Mouse (Mus musculus) left cerebral cortex, postnatal 36 days (tissue): ENCODE data around the gene Mrpl53. TPM values are rescaled to one million over a fixed set of nuclear protein-coding genes. Genes with fewer than 3 reads are reported as not detected.
"Not testable (repeated sequence)": the region's sequence is repeated elsewhere in the genome, so short reads cannot be mapped to it uniquely, and the experiment has no call there.

Experiments
- DNase-seq, 2 experiments: peaks; one replicate each; pipeline ENCODE4 v3.0.0; 2021 to 2022; ENCODE audit warnings: low spot score in 2 of 2, mixed read lengths in 1 of 2
- intact Hi-C: fragments of 180-260 bp; cut with DNase I; formaldehyde crosslinking; loops from one replicate; pipeline ENCODE4 v1.15.1; 2025
- microRNA-seq: library from miRNA; unstranded; fragments of <30 nt; microRNA quantifications from one replicate; pipeline ENCODE4 v1.2.0, GENCODE M21; 2022
- total RNA-seq, 2 experiments: library from RNA; stranded (reverse); gene quantifications; 2 replicates each; pipeline ENCODE4 v1.2.3; 2021

Gene Mrpl53
- total RNA-seq, 2 experiments from 2014 or later, result 54.4 to 58.7 TPM

- intact Hi-C loops, result no loop called here
- DNase-seq, result peak; percentile 65 to 67
Measured at GRCm38 (mm10) chr6:83137576-83137950, 28.7 kb downstream of the Mrpl53 start.

DNA sequence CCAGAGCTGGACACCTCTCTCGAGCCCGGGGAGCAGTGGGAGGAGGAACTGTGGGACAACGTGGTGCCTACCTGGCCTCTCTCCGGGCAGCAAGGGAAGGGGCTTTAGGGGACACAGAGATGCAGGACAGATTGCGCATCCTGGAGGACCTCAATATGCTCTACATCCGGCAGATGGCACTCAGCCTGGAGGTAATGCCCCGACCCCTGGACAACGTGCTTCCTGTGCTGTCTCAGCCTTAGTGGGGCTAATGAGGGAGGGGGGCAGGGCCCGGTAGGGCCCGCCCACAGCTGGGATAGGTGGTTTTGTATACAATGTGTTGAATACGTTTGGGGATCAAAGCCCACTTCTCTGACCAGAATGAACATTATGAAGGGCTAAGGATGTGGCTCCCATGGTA, 29.2 kb downstream of the Mrpl53 start:
- no peak for DNase-seq

GRCm38 (mm10) chr6:83140044-83140443, 31.2 kb downstream of the Mrpl53 start:
- DNase-seq, result peak in 1 of 2 experiments; percentile 6
- intact Hi-C loops, result no loop called here

More for the DNA sequence above, 29.2 kb downstream of the Mrpl53 start:
- intact Hi-C loops, result no loop called here

GRCm38 (mm10) chr6:83141636-83142035, 32.8 kb downstream of the Mrpl53 start:
- DNase-seq, result no peak
- intact Hi-C loops, result no loop called here

GRCm38 (mm10) chr6:83142211-83142731, 33.4 kb downstream of the Mrpl53 start:
- intact Hi-C loops, result no loop called here
- peak; percentile 75 to 82 for DNase-seq

DNA sequence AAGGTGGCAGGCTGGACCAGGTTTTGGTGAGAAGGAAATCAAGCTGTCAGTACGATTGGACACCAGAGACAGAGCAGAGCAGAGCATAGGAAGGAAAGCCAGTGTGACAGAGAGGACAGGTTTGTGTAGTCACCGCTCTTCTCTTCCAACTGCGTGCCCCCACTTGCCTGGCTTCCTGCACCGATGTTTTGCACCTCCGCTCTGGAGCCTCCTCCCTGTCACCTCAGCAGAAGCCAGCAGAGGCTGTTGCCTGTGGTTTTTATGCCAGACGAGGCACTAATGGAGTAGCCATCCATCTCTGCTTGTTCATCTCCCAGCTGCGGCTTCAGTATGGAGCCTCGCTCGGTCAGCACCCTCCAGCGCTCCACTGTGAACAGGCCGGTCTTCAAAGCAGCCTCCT, 34.0 kb downstream of the Mrpl53 start:
- intact Hi-C loops, result no loop called here
- DNase-seq, result peak; percentile 46 to 59

DNA sequence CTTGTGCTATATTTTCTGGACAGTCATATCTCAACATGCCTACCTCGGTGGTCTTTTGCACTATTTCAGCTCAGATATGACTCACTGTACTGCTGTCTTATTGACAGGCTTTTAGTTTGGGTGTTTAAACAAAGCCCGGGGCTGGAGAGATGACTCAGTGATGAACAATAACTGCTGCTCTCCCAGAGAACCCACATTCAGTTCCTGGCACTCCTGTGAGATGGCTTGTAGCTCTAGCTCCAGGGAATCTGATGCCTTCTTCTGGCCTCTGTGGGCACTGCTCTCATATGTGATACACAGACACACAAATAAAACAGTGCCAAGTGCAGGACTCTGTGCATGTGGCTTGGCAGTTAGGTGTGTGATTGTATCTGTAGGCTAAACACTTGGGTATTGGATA, 36.4 kb downstream of the Mrpl53 start:
- DNase-seq, result no peak
- intact Hi-C loops, result no loop called here

GRCm38 (mm10) chr6:83145805-83146204, 37.0 kb downstream of the Mrpl53 start:
- no peak for DNase-seq
- intact Hi-C loops, result no loop called here

DNA sequence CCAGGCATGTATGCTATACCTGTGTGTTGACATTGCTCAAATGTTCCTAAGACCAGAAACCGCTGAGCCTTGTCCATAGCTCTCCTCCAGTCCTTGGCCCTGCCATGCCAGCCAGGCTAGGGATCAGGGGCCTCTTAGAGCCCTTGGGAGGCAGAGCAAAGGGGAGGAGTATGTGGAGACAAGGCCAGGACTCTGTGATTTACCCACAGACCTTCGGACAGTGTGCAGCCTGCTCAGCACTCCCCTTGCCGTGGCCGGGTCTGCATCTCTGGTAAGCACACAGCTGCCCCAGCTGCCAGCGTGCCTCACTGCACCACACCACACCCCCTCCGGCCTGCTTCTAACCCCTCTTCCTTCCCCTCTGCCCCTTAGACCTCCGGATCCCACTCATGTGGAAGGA, 38.4 kb downstream of the Mrpl53 start:
- intact Hi-C loops, result no loop called here
- no peak for DNase-seq

- DNase-seq, result no peak
- intact Hi-C loops, result no loop called here
Measured at GRCm38 (mm10) chr6:83151721-83152120, 42.9 kb downstream of the Mrpl53 start.

DNA sequence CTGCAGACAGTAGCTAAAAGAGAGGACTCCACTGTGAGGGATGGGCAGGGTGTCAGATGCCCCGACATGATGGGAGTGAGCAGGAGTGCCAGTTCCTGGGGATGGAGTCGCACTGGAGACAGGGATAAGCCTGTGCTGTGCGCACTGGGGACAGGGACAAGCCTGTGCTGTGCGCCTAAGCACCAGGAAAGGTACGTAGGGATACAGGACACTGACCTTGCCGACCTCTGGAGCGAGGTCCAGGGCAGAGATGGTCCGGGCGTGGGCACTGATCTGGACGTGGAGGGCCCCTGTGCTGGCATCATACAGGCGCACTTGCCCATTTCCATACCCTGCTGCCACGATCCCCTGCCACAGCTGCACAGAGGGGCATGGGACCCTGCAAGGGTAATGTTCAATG, 44.2 kb downstream of the Mrpl53 start:
- no peak for DNase-seq
- intact Hi-C loops, result no loop called here

DNA sequence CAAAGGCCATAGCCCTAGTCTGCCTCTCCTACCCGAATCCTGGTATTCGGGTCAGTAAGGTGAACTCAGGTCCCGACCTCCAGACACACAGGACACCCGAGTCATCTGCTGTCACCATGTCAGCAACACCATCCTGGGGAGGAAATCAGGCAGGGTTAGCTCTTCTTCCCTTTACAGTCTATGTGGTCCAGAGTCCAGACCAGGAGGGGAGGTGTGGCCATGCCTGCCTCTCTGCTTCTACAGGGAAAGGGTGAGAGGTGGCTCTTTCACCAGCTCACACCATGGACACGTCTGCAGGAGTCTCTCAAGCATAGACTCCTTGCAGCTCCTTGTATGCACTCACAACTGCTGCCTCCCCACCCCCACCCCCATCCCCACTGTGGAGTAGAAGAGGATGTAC, 44.6 kb downstream of the Mrpl53 start:
- DNase-seq, result no peak
- intact Hi-C loops, result no loop called here

- intact Hi-C loops, result loop anchor here (5.0 kb wide), 1 partner anchor 33 kb away; the partner anchor contains the start of gene Wbp1
- DNase-seq, result peak in 1 of 2 experiments; percentile 43
Measured at GRCm38 (mm10) chr6:83155552-83156238, 46.9 kb downstream of the Mrpl53 start.

DNA sequence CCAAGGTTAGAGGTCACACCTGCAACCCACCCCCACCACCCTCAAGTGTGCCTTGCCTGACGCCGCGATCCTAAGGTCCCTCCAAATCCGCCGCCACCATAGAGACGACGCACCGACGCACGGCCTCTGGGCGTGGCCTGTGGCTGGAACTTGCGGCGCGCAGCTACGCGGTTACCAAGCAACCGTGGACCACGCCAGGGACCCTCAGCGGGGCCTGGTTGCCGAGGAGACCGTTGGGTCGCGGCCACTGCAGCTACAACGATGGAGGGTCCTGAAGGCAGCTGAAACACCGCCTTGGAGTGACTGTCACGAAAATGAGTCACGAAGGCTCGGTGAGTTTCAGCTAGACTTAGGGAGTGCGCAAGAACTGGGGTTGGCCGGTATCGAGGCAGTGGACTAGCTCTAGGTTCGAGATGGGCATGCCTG, 47.4 kb downstream of the Mrpl53 start, which contains the start of the genes Wdr54 and 1700003E16Rik:
Gene Wdr54, minus strand, starts transcription at position 139 of the 426 bp plus-strand sequence.
Gene 1700003E16Rik, plus strand, starts transcription at position 146 of the 426 bp plus-strand sequence.
- DNase-seq, result peak; percentile 82 to 84
- intact Hi-C loops, result loop anchor here (5.0 kb wide), 1 partner anchor 34 kb away; the partner anchor contains the start of gene Wbp1

GRCm38 (mm10) chr6:83159456-83159855, 50.6 kb downstream of the Mrpl53 start:
- intact Hi-C loops, result loop anchor here (5.0 kb wide), 1 partner anchor 37 kb away; the partner anchor contains the start of gene Wbp1
- not testable (repeated sequence) for DNase-seq

Small RNAs within 50 kb of the gene (microRNA-seq; reads per million reads assigned to microRNA genes)
- gene Mir3470a, result not detected

Other genes with a start within 250 kb of the Mrpl53 start
- gene Sema4f, start 169.3 kb upstream of the Mrpl53 start, total RNA-seq, result 10 to 100 TPM; 37.2 to 39.0 TPM
- gene M1ap, start 162.1 kb upstream of the Mrpl53 start, total RNA-seq, result under 1 TPM in 1 of 2 experiments, not detected in 1; 0.22 TPM
- 1 to 10 TPM; 1.9 to 2.3 TPM for gene Dok1, start 75.6 kb upstream of the Mrpl53 start, total RNA-seq
- gene Loxl3, start 74.9 kb upstream of the Mrpl53 start, total RNA-seq, result 1 to 10 TPM; 2.7 to 4.9 TPM
- gene Aup1, start 54.5 kb upstream of the Mrpl53 start, total RNA-seq, result 100 to 1,000 TPM; 112 to 131 TPM
- gene Htra2, start 53.8 kb upstream of the Mrpl53 start, total RNA-seq, result 10 to 100 TPM; 41.6 to 48.5 TPM
- under 1 TPM; 0.37 to 0.97 TPM for gene Dqx1, start 51.2 kb upstream of the Mrpl53 start, total RNA-seq
- gene Tlx2, start 38.7 kb upstream of the Mrpl53 start, total RNA-seq, result not detected
- 10 to 100 TPM; 21.6 to 35.9 TPM for gene Pcgf1, start 31.2 kb upstream of the Mrpl53 start, total RNA-seq
- not detected for gene Lbx2, start 22.7 kb upstream of the Mrpl53 start, total RNA-seq
- 1 to 10 TPM; 5.1 to 9.0 TPM for gene Ccdc142, start 7.4 kb upstream of the Mrpl53 start, total RNA-seq
- 1 to 10 TPM; 5.3 to 5.9 TPM for gene Gm42688, start 7.4 kb upstream of the Mrpl53 start, total RNA-seq
- gene Mogs, start 6.5 kb downstream of the Mrpl53 start, total RNA-seq, result 10 to 100 TPM; 29.4 to 30.0 TPM
- gene Wbp1, start 12.5 kb downstream of the Mrpl53 start, total RNA-seq, result 10 to 100 TPM; 33.5 to 46.6 TPM
- gene Ino80b, start 16.4 kb downstream of the Mrpl53 start, total RNA-seq, result 10 to 100 TPM; 20.5 to 26.0 TPM
- 100 to 1,000 TPM in 1 of 2 experiments, 10 to 100 TPM in 1; 88.7 to 105 TPM for gene Rtkn, start 26.4 kb downstream of the Mrpl53 start, total RNA-seq
- 10 to 100 TPM; 29.1 to 31.3 TPM for gene Wdr54, start 47.4 kb downstream of the Mrpl53 start, total RNA-seq
- 10 to 100 TPM; 27.4 to 31.5 TPM for gene 1700003E16Rik, start 47.4 kb downstream of the Mrpl53 start, total RNA-seq
- 100 to 1,000 TPM; 373 to 386 TPM for gene Dctn1, start 56.9 kb downstream of the Mrpl53 start, total RNA-seq
- under 1 TPM; 0.25 to 0.69 TPM for gene Slc4a5, start 110.8 kb downstream of the Mrpl53 start, total RNA-seq
- gene Mthfd2, start 216.9 kb downstream of the Mrpl53 start, total RNA-seq, result 1 to 10 TPM; 4.6 to 6.2 TPM
- 10 to 100 TPM; 19.0 to 20.8 TPM for gene Mob1a, start 217.0 kb downstream of the Mrpl53 start, total RNA-seq
- 10 to 100 TPM; 46.8 to 50.5 TPM for gene Bola3, start 240.1 kb downstream of the Mrpl53 start, total RNA-seq